Mouse (Mus musculus) hindbrain, embryonic 10.5 days (tissue): ENCODE measurements around the gene Rpl13. TPM values are rescaled to one million over a fixed set of nuclear protein-coding genes. Genes with fewer than 3 reads are reported as not detected.
A peak's percentile ranks its signal among the peaks of the same experiment; 100 is the strongest.
"Not testable (repeated sequence)": the region's sequence is repeated elsewhere in the genome, so short reads cannot be mapped to it uniquely, and the experiment has no call there.

Experiments
- DNase-seq: peaks from one replicate; pipeline ENCODE4 v3.0.0-alpha.2; 2017; ENCODE audit warnings: low spot score
- H3K27ac ChIP-seq: fragments of 300-500 bp; sonication (generic); 2 replicates; pipeline ENCODE4 v1.5.1; 2016; ENCODE audit warnings: mild to moderate bottlenecking, moderate library complexity
- H3K27me3 ChIP-seq: fragments of 300-500 bp; sonication (generic); 2 replicates; pipeline ENCODE4 v1.6.1; 2016; ENCODE audit warnings: mild to moderate bottlenecking; ENCODE audit not compliant: poor library complexity, insufficient read depth, severe bottlenecking
- H3K36me3 ChIP-seq: fragments of 300-500 bp; sonication (generic); 2 replicates; pipeline ENCODE4 v1.6.1; 2016; ENCODE audit warnings: mild to moderate bottlenecking, moderate library complexity
- H3K4me1 ChIP-seq: fragments of 300-500 bp; sonication (generic); replicated peaks from 2 replicates; pipeline ENCODE4 v1.6.1; 2016; ENCODE audit warnings: mild to moderate bottlenecking
- H3K4me3 ChIP-seq: fragments of 300-500 bp; sonication (generic); 2 replicates; pipeline ENCODE4 v1.5.1; 2016; ENCODE audit warnings: mild to moderate bottlenecking, moderate library complexity
- H3K9me3 ChIP-seq: fragments of 300-500 bp; sonication (generic); 2 replicates; pipeline ENCODE4 v1.6.1; 2016; ENCODE audit warnings: mild to moderate bottlenecking, moderate library complexity
- WGBS: fragments of 180-500 bp; shearing (Covaris S2); methylation state at CpG from one replicate; pipeline ENCODE4 v1.1.7; 2016; 5-methylcytosine and 5-hydroxymethylcytosine counted together
- polyA plus RNA-seq: library from polyadenylated mRNA; unstranded; fragments of >200 nt; fragmentation: Nextera tagmentation; extraction: Ambion mirVana; gene quantifications from 2 replicates; pipeline ENCODE4 v1.2.1, GENCODE M21; 2016

Rpl13 gene
- polyA plus RNA-seq, 1 experiment from 2014 or later, result 1,248 TPM

DNA sequence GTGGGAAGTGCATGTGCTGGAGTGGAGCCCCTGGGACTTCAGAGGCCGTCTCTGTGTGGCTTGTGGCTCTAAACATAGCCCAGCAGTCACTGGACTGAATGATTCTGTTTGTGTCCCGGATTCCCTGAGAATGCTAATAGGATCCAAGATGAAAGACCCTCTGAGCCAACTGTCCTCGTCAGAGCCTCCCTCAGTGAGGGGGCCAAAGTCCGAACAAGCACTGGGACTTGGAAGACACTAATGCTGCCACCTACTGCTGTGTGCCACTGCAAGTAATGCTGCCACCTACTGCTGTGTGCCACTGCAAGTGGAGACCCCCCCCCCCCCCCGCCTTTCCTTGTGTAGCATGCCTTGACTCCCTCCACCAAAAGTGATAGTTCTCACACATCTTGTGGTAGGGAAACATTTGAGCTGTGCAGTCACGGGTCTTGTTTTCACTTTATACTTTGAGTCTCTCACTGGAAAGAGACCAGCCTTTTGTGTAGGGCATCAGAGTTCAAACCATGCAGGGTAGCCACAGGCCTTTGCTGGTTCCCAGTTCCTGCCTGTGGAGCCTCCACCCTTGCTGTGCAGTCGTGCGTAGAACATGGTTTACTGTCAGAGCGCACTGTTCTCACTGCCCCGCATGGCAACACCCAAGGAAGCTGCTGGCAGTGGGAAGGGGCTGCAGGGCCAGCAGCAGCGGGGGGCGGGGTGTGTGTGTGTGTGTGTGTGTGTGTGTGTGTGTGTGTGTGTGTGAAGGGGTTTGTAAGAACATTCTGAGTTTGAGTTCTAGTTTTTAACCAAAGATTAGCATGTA, 4.2 kb upstream of the Rpl13 start:
- Histone ChIP-seq H3K4me1 (peaks cover 10% of the 10 kb centered on the region; the same call in 1 of the 2 replicates), H3K27me3 (no peaks in the 10 kb centered on the region), H3K4me3 (no peak overlapping the region; the same call in 1 of the 2 replicates), H3K27ac (no peak overlapping the region), H3K9me3 (no peaks in the 10 kb centered on the region), H3K36me3 (peaks cover 51% of the 10 kb centered on the region)
- DNase-seq, result no peak
- WGBS, result 80% methylated on average over 12 of the region's 12 CpGs

DNA sequence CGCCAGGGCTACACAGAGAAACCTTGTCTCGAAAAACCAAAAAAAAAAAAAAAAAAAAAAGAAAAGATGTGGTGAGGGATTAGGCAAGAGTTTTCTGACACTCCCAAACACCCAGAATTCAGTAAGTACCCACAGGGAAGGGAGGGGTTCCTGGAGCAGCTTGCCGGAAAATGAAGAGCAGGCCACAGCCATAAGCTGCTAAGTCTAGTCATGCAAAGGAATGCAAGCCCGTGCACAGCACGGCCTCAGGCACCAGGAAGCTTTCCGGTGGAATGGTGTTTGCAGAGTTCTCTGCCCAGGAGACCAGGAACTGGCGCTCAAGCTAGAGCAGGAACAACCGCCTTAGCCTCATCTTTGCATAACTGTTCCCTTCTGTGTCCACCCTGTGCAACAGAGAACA, 1.9 kb upstream of the Rpl13 start:
- Histone ChIP-seq H3K4me3 (no peak overlapping the region), H3K36me3 (peaks cover 51% of the 10 kb centered on the region), H3K4me1 (peaks cover 24% of the 10 kb centered on the region), H3K27me3 (no peaks in the 10 kb centered on the region), H3K9me3 (no peaks in the 10 kb centered on the region), H3K27ac (no peak overlapping the region)
- 62% methylated on average over 8 of the region's 8 CpGs for WGBS
- no peak for DNase-seq

DNA sequence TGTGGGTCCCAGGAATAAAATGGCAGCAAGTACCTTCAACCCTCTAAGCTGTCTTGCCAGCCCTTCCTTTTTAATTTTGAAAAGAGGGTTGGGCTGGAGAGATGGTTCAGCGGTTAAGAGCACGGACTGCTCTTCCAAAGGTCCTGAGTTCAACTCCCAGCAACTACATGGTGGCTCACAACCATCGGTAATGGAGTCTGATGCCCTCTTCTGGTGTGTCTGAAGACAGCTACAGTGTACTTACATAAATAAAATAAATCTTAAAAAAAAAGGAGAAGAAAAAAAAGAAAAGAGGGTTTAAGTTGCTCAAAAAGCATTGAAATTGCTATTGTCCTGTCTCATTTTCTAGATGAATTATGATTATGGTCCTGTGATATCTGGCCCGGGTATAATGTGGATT, 906 bp upstream of the Rpl13 start:
- Histone ChIP-seq H3K36me3 (peaks cover 51% of the 10 kb centered on the region), H3K4me3 (peak overlapping the region; percentile 83), H3K27me3 (no peaks in the 10 kb centered on the region), H3K9me3 (no peaks in the 10 kb centered on the region), H3K27ac (0 out of 2 replicates have a peak overlapping the region, but pooled peaks have one; percentile 99), H3K4me1 (peaks cover 24% of the 10 kb centered on the region)
- 80% methylated on average over 4 of the region's 4 CpGs for WGBS
- DNase-seq, result no peak

DNA sequence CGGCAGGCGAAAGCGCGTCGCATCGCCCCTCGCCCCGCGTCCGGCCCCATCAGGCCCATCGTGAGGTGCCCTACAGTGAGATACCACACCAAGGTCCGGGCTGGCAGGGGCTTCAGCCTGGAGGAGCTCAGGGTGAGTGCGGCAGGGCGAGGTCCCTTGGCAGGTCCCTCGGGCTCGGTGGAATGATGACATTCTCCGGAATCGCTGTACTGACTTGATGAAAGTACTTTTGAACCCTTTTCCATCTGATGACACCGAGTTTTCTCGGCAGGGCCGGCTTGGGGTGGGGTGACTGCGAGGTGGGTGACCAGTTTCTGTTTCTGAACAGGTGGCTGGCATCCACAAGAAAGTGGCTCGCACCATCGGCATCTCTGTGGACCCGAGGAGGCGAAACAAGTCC, 705 bp downstream of the Rpl13 start:
- DNase-seq, H3K9me3 ChIP-seq, H3K27me3 ChIP-seq: not testable (repeated sequence)
- under 1% methylated on average over 26 of the region's 26 CpGs for WGBS
- Histone ChIP-seq H3K4me1 (peaks cover 24% of the 10 kb centered on the region), H3K36me3 (peaks cover 39% of the 10 kb centered on the region), H3K27ac (peak overlapping the region; percentile 99), H3K4me3 (peak overlapping the region; percentile 83)

DNA sequence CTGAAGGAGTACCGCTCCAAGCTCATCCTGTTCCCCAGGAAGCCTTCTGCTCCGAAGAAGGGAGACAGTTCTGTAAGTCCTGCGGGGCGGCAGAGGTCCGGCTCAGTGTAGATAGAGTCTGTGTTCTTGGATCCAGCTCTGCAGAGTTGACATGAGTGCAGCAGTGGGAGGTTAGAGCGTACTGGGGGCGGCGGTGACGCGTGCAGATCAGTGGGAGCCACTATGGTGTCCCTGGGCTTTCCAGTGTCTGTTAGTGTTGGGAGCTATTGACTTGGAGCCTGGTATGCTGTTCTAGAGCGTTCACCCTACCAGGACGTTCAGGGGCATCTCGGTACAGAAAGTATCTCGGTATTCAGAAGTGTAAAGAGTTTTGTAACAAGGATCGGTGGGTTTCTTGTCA, 1.1 kb downstream of the Rpl13 start:
- H3K36me3 ChIP-seq, result peaks cover 35% of the 10 kb centered on the region
- peak overlapping the region; percentile 99 for H3K27ac ChIP-seq
- peak overlapping the region; percentile 83 for H3K4me3 ChIP-seq
- DNase-seq, result no peak
- H3K4me1 ChIP-seq, result peaks cover 24% of the 10 kb centered on the region
- 21% methylated on average over 15 of the region's 15 CpGs for WGBS
- no peaks in the 10 kb centered on the region for H3K9me3 ChIP-seq
- no peaks in the 10 kb centered on the region for H3K27me3 ChIP-seq

DNA sequence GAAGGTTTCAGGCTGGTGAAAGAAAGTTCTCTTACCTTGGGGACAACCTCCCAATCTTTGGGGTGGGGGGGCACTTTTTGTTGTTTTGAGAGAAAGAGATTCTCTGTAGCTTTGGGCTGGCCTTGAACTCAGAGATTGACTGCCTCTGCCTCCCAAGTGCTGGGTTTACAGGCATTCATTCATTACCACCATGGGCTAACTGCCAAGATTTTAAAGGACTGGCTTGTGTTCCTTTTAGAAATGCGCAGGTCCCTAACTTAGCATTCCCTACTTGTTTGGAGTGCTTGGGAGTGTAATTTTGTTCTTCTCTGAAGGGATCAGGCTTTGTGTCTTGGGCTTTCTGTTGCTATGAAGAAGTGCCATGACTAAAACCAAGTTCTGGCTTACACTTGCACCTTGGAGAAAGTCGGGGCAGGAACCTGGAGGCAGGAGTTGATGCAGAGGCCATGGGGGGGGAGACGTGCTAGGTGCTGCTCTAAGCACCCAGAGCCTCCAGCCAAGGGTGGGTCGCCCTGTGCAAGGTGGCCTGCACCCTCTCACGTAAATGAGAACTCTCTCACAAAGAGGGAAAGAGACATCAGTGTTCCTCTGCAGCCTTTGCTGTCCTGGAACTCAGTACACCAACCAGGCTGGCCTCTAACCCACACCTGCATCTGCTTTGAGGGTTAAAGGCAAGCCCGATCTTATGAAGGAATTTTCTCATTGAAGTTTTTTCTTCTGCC, 2.1 kb downstream of the Rpl13 start:
- Histone ChIP-seq H3K9me3 (no peaks in the 10 kb centered on the region), H3K4me3 (peak overlapping the region; percentile 83), H3K27ac (no peak overlapping the region), H3K36me3 (peaks cover 30% of the 10 kb centered on the region), H3K4me1 (peaks cover 24% of the 10 kb centered on the region), H3K27me3 (no peaks in the 10 kb centered on the region)
- no peak for DNase-seq
- WGBS, result 93% methylated on average over 6 of the region's 6 CpGs

DNA sequence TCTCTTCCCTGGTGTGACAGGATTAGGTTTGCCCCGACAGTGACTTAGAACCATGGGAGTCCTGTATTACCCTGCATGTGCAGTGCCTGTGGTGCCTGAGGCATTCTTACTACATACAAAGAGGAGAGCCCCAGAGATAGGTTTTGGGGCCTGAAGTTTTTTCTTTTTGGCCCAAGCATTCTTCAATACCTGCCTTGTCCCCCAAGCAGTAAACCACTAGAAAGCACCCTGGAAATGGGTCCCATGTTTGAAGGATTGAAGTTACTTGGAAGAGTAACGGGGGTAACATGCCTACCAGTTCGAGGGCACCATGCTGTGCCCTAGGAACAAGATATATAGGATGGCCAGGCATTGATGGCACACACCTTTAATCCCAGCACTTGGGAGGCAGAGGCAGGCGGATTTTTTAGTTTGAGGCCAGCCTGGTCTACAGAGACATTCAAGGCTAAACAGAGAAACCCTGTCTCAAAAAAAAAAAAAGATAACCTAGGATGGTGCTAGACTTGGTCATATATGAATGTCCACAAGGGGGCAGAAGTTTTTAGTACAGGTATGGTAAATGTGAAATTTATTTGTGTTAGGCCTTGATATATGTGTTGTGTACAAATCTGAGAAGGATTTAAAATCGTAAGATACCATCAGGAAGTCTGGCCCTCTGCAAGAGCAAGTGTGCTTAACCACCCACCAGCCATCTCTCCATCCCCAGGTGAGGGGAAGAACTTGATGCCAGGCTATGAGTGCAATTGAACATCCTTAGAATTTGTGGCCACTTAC, 3.6 kb downstream of the Rpl13 start:
- no peak for DNase-seq
- no peak overlapping the region for H3K27ac ChIP-seq
- 69% methylated on average over 5 of the region's 5 CpGs for WGBS

DNA sequence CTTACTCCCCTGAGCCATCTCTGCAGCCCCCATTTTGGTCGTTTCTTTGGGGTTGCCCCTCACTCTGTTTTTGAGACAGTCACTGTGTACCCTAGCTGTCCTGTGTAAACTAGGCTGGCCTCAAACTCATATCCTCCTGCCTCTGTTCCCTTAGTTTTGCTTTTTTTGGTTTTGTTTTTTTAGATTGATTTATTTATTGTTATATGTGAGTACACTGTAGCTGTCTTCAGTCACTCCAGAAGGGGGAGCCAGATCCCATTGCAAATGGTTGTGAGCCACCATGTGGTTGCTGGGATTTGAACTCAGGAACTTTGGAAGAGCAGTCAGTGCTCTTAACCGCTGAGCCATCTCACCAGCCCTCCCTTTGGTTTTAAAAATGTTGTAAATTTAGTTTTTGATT, 4.4 kb downstream of the Rpl13 start:
- DNase-seq, result peak; percentile 29
- no peaks in the 10 kb centered on the region for H3K9me3 ChIP-seq
- 45% methylated on average over 2 of the region's 2 CpGs for WGBS
- no peak overlapping the region for H3K27ac ChIP-seq
- H3K4me3 ChIP-seq, result no peak overlapping the region
- H3K36me3 ChIP-seq, result peaks cover 30% of the 10 kb centered on the region
- no peaks in the 10 kb centered on the region for H3K27me3 ChIP-seq
- peaks cover 28% of the 10 kb centered on the region for H3K4me1 ChIP-seq

More for the DNA sequence above, 3.6 kb downstream of the Rpl13 start:
- H3K9me3 ChIP-seq, result no peaks in the 10 kb centered on the region
- peaks cover 30% of the 10 kb centered on the region for H3K36me3 ChIP-seq
- no peak overlapping the region for H3K4me3 ChIP-seq
- no peaks in the 10 kb centered on the region for H3K27me3 ChIP-seq
- H3K4me1 ChIP-seq, result peaks cover 22% of the 10 kb centered on the region

DNA sequence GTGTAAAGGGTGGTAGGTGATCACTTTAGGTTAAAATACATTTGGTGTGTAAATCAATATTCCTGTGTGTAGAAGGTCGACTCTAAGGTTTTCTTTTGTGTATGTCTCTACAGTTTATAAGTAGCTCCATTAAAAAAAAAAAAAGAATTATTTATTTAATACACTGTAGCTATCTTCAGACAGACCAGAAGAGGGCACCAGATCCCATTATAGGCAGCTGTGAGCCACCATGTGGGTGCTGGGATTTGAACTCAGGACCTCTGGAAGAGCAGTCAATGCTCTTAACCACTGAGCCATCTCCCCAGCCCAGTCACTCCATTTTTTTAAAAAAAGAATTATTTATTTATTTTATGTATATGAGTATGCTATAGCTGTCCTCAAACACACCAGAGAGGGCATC, 5.9 kb downstream of the Rpl13 start:
- peaks cover 21% of the 10 kb centered on the region for H3K4me1 ChIP-seq
- peaks cover 29% of the 10 kb centered on the region for H3K36me3 ChIP-seq
- no peak for DNase-seq
- H3K27me3 ChIP-seq, result no peaks in the 10 kb centered on the region
- H3K27ac ChIP-seq, result no peak overlapping the region
- WGBS, result 85% methylated on average over 1 of the region's 1 CpGs
- no peaks in the 10 kb centered on the region for H3K9me3 ChIP-seq
- H3K4me3 ChIP-seq, result no peak overlapping the region

DNA sequence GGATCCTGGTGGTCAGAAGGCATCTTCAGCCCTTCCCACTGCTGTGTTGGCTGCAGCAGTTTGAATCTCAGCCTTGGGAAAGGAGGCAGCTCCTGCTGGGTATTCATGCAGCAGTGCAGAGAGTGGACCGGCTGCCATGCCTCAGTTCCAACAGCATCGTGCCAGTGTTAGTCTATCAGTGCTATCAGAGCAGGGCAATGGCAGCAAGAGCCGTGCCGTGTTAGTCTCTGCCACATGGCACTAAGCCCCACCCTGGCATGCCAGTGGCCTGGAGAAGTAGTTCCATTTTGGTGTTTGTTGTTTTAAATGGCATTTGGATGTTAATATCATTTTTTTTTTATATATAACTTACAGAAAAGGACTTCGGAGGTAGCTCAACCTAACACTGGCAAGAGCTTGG, 6.8 kb downstream of the Rpl13 start:
- 88% methylated on average over 5 of the region's 5 CpGs for WGBS
- Histone ChIP-seq H3K9me3 (no peaks in the 10 kb centered on the region), H3K4me1 (peaks cover 12% of the 10 kb centered on the region), H3K36me3 (peaks cover 19% of the 10 kb centered on the region), H3K27ac (no peak overlapping the region), H3K27me3 (0 out of 2 replicates have a peak, but pooled peaks cover 2% of the 10 kb centered on the region), H3K4me3 (no peak overlapping the region)
- DNase-seq, result no peak

DNA sequence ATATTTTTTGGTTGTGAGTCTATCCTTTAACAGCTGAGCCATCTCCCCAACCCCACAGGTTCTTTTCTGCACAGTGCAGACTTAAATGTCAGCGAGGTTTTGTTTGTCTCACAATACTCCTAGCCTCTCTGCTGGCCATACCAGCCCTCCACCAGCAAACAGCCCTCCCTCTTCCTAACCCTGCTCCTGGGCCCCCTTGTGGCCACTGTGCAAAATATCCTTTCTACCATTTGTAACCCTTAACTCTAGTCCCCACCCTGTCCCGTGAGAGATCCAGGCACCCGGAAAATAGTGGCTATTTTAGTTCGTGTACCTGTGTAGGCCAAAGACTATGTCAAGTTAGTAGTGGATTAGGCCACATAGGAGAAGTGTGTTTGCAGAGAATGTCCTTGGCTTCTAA, 8.5 kb downstream of the Rpl13 start:
- Histone ChIP-seq H3K9me3 (no peaks in the 10 kb centered on the region), H3K27ac (no peak overlapping the region)
- WGBS, result 26% methylated on average over 4 of the region's 4 CpGs

DNA sequence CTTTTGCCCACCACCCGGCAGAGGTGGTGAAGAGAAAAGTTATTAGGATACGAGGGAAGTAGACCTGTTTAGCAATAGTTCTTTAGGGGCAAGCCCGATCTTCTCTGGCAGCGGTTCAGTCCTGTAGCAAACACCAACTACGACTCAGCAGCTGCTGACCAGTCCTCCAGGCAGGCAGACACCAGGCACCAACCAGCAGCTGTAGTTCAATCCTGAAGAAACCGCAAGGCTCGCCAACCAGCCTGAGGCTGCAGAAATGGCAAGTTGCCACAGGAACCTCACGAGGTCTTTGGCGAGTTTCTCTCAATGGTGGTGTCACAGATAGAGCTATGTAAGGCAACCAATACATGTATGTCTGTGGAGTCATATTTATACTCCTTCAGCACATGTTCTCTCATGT, 10.7 kb downstream of the Rpl13 start:
- Histone ChIP-seq H3K27ac (no peak overlapping the region), H3K4me3 (no peak overlapping the region), H3K36me3 (no peaks in the 10 kb centered on the region), H3K9me3 (no peaks in the 10 kb centered on the region), H3K27me3 (peaks cover 38% of the 10 kb centered on the region), H3K4me1 (peaks cover 27% of the 10 kb centered on the region)
- WGBS, result 82% methylated on average over 9 of the region's 9 CpGs
- no peak for DNase-seq

More for the DNA sequence above, 8.5 kb downstream of the Rpl13 start:
- H3K4me1 ChIP-seq, result peaks cover 8% of the 10 kb centered on the region; the same call in 1 of the 2 replicates
- DNase-seq, result peak; percentile 66
- no peak overlapping the region for H3K4me3 ChIP-seq
- H3K27me3 ChIP-seq, result peaks cover 15% of the 10 kb centered on the region
- H3K36me3 ChIP-seq, result peaks cover 2% of the 10 kb centered on the region
